Mouse (Mus musculus) kidney, embryonic 16.5 days (tissue): ENCODE measurements at regions not wholly inside any gene's neighbourhood (a gene's known extent, or its start where the extent isn't known, plus 50 kb on each side); places are given as distances from the start of the nearest gene placed in this dataset.

Experiments
- ATAC-seq: fragments of 200-750 bp; cut with Nextera tagmentation; 2 replicates; pipeline ENCODE4 v1.8.0; 2017; ENCODE audit warnings: moderate TSS enrichment; ENCODE audit not compliant: low FRiP score, low TSS enrichment
- H3K27ac ChIP-seq: fragments of 300-500 bp; sonication (generic); 2 replicates; pipeline ENCODE4 v1.5.1; 2014; ENCODE audit warnings: low read length
- H3K27me3 ChIP-seq: fragments of 300-500 bp; sonication (generic); 2 replicates; pipeline ENCODE4 v1.6.1; 2014; ENCODE audit warnings: low read length, control low read depth, mixed read lengths; ENCODE audit not compliant: insufficient read depth
- H3K36me3 ChIP-seq: fragments of 300-500 bp; sonication (generic); 2 replicates; pipeline ENCODE4 v1.6.1; 2014; ENCODE audit warnings: low read length, control low read depth, mixed read lengths; ENCODE audit not compliant: insufficient read depth
- H3K4me1 ChIP-seq: fragments of 300-500 bp; sonication (generic); 2 replicates; pipeline ENCODE4 v1.6.1; 2014; ENCODE audit warnings: low read length, control low read depth, mixed read lengths; ENCODE audit not compliant: insufficient read depth
- H3K4me2 ChIP-seq: fragments of 300-500 bp; sonication (generic); replicated peaks from 2 replicates; pipeline ENCODE4 v1.6.1; 2014; ENCODE audit warnings: low read depth, low read length
- H3K4me3 ChIP-seq: fragments of 300-500 bp; sonication (generic); 2 replicates; pipeline ENCODE4 v1.5.1; 2014; ENCODE audit warnings: mild to moderate bottlenecking, low read length
- H3K9ac ChIP-seq: fragments of 300-500 bp; sonication (generic); replicated peaks from 2 replicates; pipeline ENCODE4 v1.6.1; 2014; ENCODE audit warnings: low read length
- H3K9me3 ChIP-seq: fragments of 300-500 bp; sonication (generic); 2 replicates; pipeline ENCODE4 v1.6.1; 2016; ENCODE audit warnings: low read length, control low read depth
- WGBS: fragments of 180-500 bp; shearing (Covaris S2); extraction: QIAGEN DNeasy Blood & Tissue Kit; methylation state at CpG from one replicate; pipeline ENCODE4 v1.1.7; 2014; 5-methylcytosine and 5-hydroxymethylcytosine counted together

DNA sequence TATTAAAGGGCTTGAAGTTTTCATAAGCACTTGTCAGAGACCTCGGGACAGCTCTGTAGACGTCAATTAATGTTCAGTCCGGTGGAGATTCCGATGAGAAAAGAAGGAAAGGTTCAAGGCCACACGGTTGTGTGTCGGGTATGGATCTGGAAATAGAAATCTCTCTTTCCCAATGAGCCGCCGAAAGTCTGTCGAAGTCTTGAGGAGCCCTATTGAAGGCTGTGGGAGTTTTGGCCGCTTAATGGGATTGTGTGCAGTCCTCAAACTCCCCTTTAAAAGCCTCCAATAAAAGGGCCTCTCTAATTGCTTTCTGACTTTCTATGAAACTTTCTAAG is 92.0 kb upstream of the Dio3 start:
- no peak overlapping the region for H3K4me3 ChIP-seq
- ATAC-seq = no peak
- H3K27me3 ChIP-seq = peaks cover 69% of the 10 kb centered on the region
- no peaks in the 10 kb centered on the region for H3K9me3 ChIP-seq
- H3K4me2 ChIP-seq = no peak overlapping the region
- peaks cover 23% of the 10 kb centered on the region for H3K4me1 ChIP-seq
- H3K27ac ChIP-seq = no peak overlapping the region
- no peak overlapping the region for H3K9ac ChIP-seq
- WGBS = 17% methylated on average over 10 of the region's 10 CpGs
- no peaks in the 10 kb centered on the region for H3K36me3 ChIP-seq

DNA sequence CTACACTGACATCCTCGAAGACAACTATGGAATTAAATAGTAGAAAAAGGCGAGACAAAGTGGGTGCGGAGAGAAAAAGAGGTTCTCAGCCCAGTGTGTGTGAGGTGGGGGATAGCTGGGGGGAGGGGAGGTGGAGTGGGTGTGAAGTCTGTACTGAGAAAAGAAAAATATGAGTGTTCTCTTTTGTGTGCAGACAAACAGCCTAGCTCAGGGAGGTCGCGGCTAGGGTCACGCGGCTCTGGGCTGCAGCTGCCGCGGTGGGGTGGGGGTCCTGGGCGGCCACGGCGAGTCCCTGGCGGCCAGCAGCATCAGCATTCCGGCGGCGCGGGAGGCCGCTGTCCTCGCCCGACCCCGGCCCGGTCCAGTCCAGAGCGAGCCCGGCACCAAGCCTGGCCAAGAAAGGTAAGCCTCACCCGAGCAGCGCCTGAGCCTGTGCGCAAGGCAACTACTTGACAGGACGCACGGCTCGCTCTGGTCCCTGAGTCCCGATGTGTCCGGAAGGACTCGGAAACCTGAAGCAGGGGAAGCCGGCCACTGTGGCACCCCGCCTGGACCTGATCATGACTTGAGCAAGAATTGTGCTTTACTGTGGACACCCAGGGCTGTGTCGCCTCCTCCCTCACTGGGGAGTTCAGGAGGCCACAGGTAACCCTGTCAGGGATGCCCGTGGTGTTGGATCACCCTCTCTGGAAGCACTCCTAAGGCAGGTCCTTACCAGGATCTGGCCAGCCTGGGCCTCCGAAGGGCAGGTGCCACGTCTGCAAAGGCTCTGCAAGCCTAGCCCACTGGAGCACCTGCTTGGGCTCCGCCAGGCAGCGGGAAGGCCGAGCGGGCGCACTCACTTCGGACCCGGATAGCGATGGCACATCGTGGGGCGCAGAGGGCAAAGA is 91.4 kb upstream of the Dio3 start:
- peaks cover 75% of the 10 kb centered on the region for H3K27me3 ChIP-seq

DNA sequence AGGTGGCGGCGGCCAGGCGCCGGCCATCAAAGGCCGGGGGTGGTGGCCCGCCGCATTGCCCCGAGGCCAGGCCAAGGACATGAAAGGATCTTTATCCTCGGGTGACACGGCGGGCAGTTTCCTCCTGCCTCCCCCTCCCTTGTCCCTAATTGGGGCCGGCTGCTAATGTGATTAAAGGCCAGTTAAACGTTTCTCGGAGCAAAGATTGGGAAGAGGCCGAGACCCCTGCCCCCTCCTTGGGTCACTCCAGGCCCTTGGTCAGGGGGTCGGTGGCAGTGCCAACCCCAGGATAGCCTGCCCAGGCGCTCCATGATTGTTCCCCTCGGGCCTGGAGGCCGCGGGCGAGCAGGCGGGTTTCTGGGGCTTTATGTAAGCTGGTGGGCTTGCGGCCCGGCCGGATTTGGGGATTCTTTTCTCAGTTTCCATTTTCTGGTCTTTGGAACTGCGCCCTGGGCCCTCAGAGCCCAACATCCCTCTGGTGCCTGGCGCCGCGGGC is 90.7 kb upstream of the Dio3 start:
- no peaks in the 10 kb centered on the region for H3K9me3 ChIP-seq
- peak overlapping the region; percentile 44 for H3K4me2 ChIP-seq
- H3K27me3 ChIP-seq = peaks cover 77% of the 10 kb centered on the region
- WGBS = under 1% methylated on average over 29 of the region's 29 CpGs
- no peak for ATAC-seq
- no peak overlapping the region for H3K27ac ChIP-seq
- peak overlapping the region; percentile 28 for H3K4me3 ChIP-seq
- no peaks in the 10 kb centered on the region for H3K36me3 ChIP-seq
- H3K9ac ChIP-seq = no peak overlapping the region
- H3K4me1 ChIP-seq = peaks cover 23% of the 10 kb centered on the region

More for the DNA sequence above, 91.4 kb upstream of the Dio3 start:
- WGBS = 2% methylated on average over 49 of the region's 49 CpGs
- peak overlapping the region; percentile 44 for H3K4me2 ChIP-seq
- H3K9me3 ChIP-seq = no peaks in the 10 kb centered on the region
- H3K36me3 ChIP-seq = no peaks in the 10 kb centered on the region
- ATAC-seq = peak; percentile 50; the same call in 1 of the 2 replicates
- H3K9ac ChIP-seq = no peak overlapping the region
- peaks cover 23% of the 10 kb centered on the region for H3K4me1 ChIP-seq
- H3K4me3 ChIP-seq = peak overlapping the region; percentile 28
- no peak overlapping the region for H3K27ac ChIP-seq

- 0 out of 2 replicates have a peak, but pooled peaks have one; percentile 31 for ATAC-seq
- no peak overlapping the region for H3K9ac ChIP-seq
- H3K4me1 ChIP-seq = peaks cover 23% of the 10 kb centered on the region
- no peaks in the 10 kb centered on the region for H3K36me3 ChIP-seq
- H3K4me3 ChIP-seq = peak overlapping the region; percentile 27
- peak overlapping the region; percentile 44 for H3K4me2 ChIP-seq
- no peaks in the 10 kb centered on the region for H3K9me3 ChIP-seq
- peaks cover 77% of the 10 kb centered on the region for H3K27me3 ChIP-seq
- WGBS = 2% methylated on average over 39 of the region's 39 CpGs
- H3K27ac ChIP-seq = no peak overlapping the region
Observed at GRCm38 (mm10) chr12:110188641-110189328, 90.1 kb upstream of the Dio3 start.

- WGBS = under 1% methylated on average over 19 of the region's 19 CpGs
- H3K9ac ChIP-seq = no peak overlapping the region
- H3K27ac ChIP-seq = no peak overlapping the region
- no peaks in the 10 kb centered on the region for H3K9me3 ChIP-seq
- no peak for ATAC-seq
- H3K4me3 ChIP-seq = peak overlapping the region; percentile 27
- H3K4me2 ChIP-seq = peak overlapping the region; percentile 44
- peaks cover 23% of the 10 kb centered on the region for H3K4me1 ChIP-seq
- no peaks in the 10 kb centered on the region for H3K36me3 ChIP-seq
- H3K27me3 ChIP-seq = peaks cover 76% of the 10 kb centered on the region
Observed at GRCm38 (mm10) chr12:110189329-110189642, 89.6 kb upstream of the Dio3 start.

- Histone ChIP-seq H3K27me3 (peaks cover 50% of the 10 kb centered on the region), H3K9ac (no peak overlapping the region), H3K4me1 (peaks cover 23% of the 10 kb centered on the region), H3K36me3 (no peaks in the 10 kb centered on the region), H3K27ac (no peak overlapping the region), H3K4me2 (no peak overlapping the region), H3K9me3 (no peaks in the 10 kb centered on the region), H3K4me3 (no peak overlapping the region)
- no peak for ATAC-seq
- 85% methylated on average over 8 of the region's 8 CpGs for WGBS
Observed at GRCm38 (mm10) chr12:110192186-110192585, 86.7 kb upstream of the Dio3 start.

DNA sequence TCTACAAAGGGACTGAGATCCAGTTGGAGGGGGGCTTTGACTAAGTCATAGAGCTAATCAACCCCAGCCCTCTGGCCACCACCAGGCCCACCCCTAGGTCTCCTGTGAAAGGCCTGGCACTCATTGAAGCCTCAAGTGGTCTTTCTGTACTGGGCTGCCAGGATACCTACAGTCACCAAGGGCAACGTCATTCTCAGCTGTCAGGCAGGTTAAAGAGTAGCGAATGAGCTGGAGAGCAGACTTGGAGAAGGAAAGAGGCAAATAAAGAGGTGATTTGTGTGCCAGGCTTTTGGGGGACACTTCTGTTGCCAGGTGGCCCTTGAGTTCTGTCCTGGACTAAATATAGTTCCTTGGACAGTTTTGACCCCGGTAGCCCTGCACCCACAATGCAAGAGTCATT is 81.5 kb upstream of the Dio3 start:
- WGBS = 81% methylated on average over 3 of the region's 3 CpGs
- no peaks in the 10 kb centered on the region for H3K4me1 ChIP-seq

GRCm38 (mm10) chr12:110200471-110200870 is 78.4 kb upstream of the Dio3 start:
- H3K27ac ChIP-seq = no peak overlapping the region
- no peak overlapping the region for H3K4me3 ChIP-seq
- H3K9me3 ChIP-seq = no peaks in the 10 kb centered on the region
- H3K27me3 ChIP-seq = no peaks in the 10 kb centered on the region
- no peaks in the 10 kb centered on the region for H3K4me1 ChIP-seq
- no peaks in the 10 kb centered on the region for H3K36me3 ChIP-seq
- WGBS = 72% methylated on average over 7 of the region's 7 CpGs
- no peak overlapping the region for H3K4me2 ChIP-seq
- ATAC-seq = peak; percentile 41; the same call in 1 of the 2 replicates
- H3K9ac ChIP-seq = no peak overlapping the region

More for the DNA sequence above, 81.5 kb upstream of the Dio3 start:
- Histone ChIP-seq H3K9me3 (no peaks in the 10 kb centered on the region), H3K27ac (no peak overlapping the region), H3K27me3 (peaks cover 4% of the 10 kb centered on the region; the same call in 1 of the 2 replicates), H3K9ac (no peak overlapping the region), H3K36me3 (no peaks in the 10 kb centered on the region), H3K4me2 (no peak overlapping the region), H3K4me3 (no peak overlapping the region)
- ATAC-seq = no peak

- no peaks in the 10 kb centered on the region for H3K9me3 ChIP-seq
- no peak overlapping the region for H3K9ac ChIP-seq
- 0 out of 2 replicates have a peak, but pooled peaks have one; percentile 36 for ATAC-seq
- no peaks in the 10 kb centered on the region for H3K4me1 ChIP-seq
- H3K36me3 ChIP-seq = no peaks in the 10 kb centered on the region
- no peak overlapping the region for H3K4me2 ChIP-seq
- H3K27ac ChIP-seq = no peak overlapping the region
- no peak overlapping the region for H3K4me3 ChIP-seq
- WGBS = 87% methylated on average over 4 of the region's 4 CpGs
- H3K27me3 ChIP-seq = no peaks in the 10 kb centered on the region
Observed at GRCm38 (mm10) chr12:110200887-110201286, 78.0 kb upstream of the Dio3 start.
